Mouse (Mus musculus): Measurements from ENCODE around the gene Dbndd2.

The Dbndd2 gene

DNA sequence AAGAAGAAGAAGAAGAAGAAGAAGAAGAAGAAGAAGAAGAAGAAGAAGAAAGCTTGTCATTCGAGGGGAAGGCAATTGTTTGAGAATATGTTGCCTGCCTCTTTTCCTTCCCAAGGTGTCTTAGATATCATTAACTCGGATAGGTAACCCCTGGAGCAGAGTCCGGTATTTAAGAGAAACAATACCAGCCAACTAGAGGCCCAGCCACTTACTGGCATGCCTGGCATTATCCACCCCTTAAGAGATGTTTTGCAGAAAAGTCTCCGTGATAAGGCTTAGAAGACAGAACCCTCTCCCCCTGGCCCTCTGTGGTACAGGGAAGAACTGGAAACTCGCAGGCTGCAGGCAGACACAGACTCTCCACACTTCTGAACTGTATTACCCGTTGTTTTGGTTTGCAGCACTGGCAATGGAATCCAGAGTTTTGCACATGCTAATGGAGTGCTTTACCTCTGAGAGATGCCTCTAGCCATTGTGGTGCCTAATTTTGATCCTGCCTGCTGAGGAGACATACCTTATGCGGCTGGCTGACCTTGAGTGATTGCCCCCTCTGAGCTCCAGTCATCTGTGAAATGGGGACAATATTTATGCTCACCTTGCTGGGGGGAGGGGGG is 31.9 kb upstream of the Dbndd2 start:
- DNase-seq (ENCODE audit: low read depth, low spot score): no peak

DNA sequence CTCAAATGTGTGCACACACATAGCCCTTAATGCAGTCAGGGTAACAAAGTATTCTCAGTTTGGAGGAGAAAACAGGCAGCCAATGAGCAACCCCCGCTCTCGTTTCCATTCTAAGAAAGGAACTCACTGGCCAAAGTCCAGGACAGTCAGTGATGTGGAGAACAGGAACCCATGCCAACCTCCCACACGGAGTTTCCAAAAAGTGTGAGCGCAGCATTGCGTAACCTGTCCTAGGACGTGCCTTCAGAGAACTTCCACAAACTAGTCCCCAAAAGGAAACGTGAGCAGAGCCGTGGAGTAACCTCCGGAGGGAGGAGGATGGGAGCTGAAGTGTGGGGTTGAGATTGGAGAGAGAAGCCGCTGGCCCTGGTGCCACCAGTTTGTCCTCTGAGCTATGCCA is 31.1 kb upstream of the Dbndd2 start:
- peak; percentile 96 for DNase-seq (ENCODE audit: low read depth, low spot score)

DNA sequence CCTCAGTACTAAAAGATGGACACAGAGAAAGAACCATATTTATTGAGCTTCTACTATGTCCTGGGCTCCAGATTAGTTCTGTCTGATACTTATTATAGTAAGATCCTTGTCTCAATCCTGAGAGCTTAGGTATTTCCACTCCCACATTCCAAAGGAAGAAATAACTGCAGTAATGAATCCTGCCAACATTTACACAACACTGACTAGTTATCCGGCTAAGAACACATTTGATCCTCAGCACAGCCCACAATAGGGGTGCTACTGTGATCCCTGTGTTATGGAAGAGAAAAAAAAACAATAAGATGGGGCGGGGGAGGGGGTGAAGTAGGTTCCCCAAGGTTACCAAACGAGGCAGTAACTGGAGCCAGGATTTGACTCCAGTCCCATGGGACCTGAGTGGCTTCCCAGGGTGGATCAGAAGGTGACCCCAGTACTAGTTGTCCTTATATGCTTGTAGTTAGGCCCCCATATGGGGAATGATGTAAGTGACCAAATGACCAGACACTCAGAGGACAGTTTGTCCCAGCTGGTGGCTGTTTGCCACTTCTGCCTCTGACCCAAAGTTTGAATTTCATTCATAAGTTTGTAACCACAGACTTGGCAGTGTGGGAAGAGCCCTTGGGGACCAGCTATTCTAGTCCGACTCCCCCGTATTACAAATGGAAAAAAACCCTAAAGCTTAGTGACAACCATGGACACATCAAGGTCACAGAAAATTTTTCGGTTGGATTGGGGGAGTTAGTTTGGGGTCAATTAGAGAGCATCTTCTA is 30.3 kb upstream of the Dbndd2 start:
- DNase-seq (ENCODE audit: low read depth, low spot score): peak; percentile 87

DNA sequence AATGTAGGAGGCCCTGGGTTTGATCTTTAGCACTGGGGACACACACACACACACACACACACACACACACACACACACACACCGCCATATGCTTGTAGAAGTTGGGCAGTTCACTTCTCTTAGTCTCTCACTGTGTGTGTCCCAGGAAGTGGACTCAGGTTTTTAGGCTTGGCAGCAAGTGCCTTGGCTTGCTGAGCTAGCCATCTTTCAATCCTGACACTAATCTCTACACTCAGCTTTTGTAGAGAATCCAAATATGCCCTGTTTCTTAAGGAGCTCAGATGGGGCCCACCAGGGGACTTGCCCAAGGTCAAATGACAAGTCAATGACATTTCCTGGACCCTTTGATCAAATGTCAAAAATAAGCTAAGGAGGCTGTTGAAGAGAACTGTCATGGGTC is 29.5 kb upstream of the Dbndd2 start:
- DNase-seq (ENCODE audit: low read depth, low spot score): peak; percentile 66

DNA sequence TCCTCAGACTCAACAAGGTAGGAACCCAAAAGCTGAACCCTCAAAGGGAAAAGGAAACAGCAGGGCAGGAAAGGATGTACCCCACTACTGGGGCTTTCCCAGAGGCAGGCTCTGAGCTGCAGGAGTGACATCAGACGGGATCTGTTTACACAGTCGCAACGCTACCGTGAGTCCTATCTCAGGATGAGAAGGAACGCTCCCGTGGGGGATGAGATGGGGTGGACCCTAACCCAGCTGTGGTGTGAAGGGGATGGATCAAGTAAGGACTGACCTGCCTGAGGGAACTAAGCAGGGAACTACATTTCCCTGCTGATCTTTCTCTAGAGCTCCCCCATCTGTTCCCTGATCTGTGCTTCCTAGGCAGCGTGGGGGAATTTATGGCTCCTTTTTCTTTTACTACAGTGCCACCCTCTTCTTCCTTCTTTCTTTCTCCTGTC is 29.0 kb upstream of the Dbndd2 start, which contains the start of gene Sys1:
Gene Sys1, plus strand, starts transcription at position 101 of the 437 bp plus-strand sequence.
- DNase-seq (ENCODE audit: low read depth, low spot score): peak; percentile 69

DNA sequence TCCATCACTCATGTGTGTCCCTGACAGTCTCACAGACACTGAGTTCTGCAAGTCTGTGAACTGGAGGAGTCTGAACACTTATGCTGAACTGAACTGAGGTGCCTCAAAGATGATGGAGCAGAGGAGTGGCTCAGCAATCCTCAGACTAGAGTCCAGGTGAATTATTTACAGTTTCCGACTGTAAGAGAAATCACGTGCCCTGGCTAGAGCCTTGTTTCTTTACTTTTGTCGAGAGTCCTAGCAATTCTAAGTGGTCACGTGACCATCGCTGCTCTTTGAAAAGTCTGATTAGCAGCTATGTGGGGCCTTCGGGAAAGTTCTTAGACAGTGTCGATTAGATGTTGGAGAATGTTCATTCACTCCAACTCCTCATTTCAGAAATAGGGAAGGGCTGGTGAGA is 28.0 kb upstream of the Dbndd2 start:
- DNase-seq (ENCODE audit: low read depth, low spot score): no peak

DNA sequence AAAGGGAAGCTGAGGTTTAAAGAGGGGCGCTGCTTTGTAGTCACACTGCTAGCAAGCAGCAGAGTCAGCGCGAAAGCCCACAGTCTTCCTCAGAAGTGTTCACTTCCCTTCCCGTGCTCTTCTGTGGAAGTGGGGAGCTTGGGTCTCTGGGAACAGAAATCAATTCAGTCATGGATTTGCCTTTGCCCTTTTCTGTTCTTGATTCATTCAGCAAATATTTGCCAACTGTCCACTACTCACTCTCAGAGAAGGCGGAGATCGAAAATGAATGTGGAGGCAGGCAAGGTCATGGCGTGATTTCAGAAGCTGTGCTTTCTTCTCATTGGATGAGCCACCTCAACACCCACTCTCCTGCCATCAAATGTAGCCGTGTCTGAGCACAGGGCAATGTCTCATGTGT is 27.4 kb upstream of the Dbndd2 start:
- peak; percentile 69 for DNase-seq (ENCODE audit: low read depth, low spot score)

DNA sequence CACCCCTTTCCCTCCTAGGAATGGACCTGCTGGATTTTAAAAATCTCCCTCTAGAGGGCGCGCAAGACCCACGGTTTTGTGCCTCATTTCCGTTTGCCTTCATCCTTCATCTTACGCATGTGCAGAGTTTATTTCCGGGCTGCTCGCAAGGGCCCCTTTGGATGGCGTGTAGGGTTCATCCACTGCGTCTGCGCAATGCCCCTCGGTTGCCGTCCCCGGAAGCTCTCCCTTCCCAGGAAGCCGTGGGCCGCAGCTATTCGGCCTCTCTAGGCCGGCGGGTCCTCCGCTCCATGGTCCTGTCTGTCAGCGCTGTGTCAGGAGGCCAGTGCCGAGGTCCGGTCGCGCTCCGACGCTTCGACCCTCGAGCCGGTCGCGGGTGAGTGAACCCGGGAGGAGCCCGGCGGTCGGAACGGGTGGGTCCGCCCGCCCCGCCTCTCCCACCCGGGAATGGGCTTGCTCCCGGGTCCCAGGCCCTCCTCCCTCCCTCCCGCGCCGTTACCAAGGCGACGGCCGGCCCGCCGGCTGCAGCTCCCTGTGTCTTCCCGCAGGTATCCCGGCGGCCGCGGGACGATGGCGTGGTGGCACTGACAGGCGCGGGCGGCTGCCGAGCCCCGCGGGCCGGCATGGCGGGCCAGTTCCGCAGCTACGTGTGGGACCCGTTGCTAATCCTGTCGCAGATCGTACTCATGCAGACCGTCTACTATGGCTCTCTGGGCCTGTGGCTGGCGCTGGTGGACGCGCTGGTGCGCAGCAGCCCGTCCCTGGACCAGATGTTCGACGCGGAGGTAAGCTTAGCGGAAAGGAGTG is 25.0 kb upstream of the Dbndd2 start, which contains the start of gene Gm20458:
Gene Gm20458, plus strand, starts transcription at position 223 of the 807 bp plus-strand sequence.
- peak; percentile 100 for DNase-seq (ENCODE audit: low read depth, low spot score)

DNA sequence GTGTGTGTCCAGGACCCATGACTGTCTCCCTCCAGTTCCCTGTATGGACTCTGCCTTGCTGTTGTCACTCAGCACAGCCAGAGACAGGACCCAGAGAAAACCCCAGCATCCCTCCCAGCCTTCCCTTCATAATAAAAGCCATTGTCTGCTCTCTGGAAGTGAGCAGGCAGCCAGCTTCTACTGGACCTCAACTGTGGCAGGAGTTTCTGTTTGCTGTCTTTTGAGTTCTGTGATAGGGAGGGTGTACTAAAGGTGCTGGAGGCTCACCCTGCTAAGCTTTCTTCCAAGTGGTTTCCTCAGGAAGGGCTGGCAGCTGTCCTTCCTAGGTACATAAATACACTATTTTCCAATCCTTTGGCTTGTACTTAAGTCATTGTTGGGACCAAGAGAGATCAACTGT is 20.7 kb upstream of the Dbndd2 start:
- DNase-seq (ENCODE audit: low read depth, low spot score): no peak

DNA sequence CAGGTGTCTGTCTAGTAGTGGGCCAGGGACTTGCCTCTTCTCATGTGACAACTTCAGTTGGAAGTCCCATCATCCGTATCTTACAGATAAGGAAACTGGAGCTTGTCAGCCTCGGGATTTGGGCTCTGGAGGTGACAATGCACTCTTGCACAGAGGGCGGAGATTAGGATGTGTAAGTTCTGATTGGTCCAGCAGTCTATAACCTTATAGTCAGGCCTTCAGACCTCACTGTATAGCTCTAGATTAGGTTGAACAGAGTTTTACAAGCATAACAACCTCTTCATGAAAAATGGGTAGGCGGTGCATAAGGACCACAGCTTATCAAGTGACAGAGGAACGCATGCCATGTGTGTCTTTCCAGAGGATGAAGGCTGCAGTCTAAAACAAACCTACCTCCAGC is 19.1 kb upstream of the Dbndd2 start:
- no peak for DNase-seq (ENCODE audit: low read depth, low spot score)

DNA sequence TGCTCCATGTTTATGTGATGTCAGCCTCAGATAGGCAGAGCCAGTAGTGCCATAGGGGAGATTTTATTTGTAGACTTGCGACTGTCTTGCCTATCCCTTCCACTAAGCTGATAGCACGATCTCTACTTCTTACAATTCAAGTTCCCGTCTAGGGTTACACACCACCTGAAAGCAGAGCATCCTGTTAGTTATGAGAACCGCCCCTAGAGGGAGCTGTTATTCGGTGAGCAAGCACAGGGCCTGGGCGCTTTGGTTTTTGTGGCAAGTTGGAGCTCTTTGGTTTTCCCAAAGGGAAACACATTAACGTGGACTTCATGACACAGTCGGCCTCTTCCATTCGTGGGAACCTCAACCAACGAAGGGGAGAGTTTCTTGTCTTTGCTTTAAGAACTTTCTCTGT is 15.7 kb upstream of the Dbndd2 start:
- DNase-seq (ENCODE audit: low read depth, low spot score): peak; percentile 71

DNA sequence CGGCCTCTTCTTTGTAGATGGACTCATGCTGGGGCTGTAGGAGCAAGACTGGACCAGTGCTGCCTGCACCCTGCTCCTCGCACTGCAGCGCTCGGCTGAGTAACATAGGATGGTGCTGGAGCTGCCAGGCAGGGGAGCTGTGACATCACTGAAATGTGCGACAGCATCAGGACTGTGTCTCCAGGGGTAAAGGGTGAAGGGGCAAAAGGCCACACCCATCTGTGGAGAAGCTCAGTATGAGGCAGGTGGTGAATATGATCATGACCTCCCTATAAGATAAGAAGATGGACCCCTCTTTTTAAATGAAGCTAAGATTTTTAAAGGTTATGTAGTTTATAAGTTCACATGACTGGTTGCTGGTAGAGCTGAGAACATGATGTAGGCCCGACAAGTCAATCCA is 12.3 kb upstream of the Dbndd2 start, which contains the start of gene Trp53tg5:
Gene Trp53tg5, minus strand, starts transcription at position 101 of the 400 bp plus-strand sequence.
- no peak for DNase-seq (ENCODE audit: low read depth, low spot score)

DNA sequence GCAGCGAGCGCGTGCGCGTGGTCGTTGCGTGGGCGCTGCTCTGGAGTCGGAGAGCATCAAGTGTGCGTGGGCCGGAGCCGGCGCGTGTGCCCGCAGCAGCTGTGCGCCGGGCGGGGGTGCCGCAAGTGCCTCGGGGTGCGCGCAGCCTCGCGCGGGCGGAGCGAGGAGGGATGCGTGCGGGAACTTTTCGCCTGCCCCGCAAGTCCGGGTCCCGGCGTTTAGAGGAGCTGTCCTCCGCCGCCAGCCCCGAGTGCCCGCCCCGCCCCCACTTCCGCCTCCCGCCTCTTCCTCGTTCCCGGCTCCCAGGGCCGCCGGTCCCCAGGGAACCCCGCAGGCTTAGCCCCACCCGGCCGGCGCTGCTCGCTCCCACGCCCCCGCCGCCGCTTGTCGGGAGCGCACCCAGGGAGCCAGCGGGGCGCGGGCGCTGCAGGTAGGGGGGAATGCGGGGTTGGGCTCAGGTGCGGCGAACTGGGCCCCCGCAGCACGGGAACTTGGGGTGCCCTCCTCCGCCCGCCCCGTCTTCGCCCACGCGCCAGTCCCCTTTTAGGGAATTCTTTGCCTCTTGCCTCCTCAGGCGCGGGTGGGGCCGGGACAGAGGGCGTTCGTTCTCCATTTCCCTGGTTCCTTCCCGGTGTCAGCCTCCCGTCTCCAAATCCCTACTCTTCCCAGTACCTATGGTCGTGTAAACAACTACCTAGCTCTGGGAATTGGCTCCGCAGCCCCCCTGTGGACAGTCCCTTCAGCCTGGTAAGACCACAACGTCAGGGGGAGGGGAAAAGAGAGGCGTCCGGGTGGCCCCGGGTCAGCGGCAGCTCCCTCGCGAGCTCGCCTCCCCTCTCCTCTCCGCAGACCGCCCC is 580 bp downstream of the Dbndd2 start:
- DNase-seq (ENCODE audit: low read depth, low spot score): no peak

DNA sequence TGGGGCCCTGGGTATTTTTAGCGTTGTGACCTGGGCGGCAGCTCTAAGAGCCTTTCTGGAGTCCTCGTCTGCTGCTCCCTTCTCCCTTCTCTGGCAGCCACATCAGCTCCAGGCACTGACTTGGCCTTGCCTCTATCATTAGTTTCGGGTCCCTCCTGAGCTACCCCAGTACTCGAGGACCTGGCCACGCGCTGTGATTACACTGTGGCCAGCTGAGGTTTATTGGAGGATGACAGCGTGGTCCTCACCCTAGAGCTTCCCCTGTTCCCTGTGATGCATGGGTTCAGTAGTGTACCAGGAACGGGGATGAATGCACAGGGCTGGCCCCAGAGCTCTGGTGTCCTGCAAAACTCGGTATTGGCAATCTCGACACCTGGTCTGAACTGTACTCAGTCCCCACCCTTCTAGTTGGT is 1.2 kb downstream of the Dbndd2 start:
- no peak for DNase-seq (ENCODE audit: low read depth, low spot score)

DNA sequence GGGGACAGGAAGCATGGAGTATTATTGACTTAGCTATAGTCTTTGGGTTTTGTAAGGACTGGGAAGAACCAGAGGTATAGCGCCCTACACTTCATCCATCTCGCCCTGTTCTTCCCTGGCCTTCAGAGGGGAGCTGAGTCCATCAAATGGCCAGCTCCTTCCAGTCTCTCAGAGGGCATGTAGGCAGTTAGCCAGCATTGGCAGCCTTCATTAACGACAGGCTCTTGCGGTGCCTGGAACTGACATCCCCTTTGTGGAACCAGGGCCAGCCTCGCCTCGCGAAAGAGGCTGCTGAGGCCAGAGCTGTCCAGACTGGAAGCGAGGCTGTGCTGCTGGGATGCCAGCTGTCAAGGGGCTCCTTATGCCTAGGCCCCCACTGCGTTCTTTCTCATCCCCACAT is 1.9 kb downstream of the Dbndd2 start:
- DNase-seq (ENCODE audit: low read depth, low spot score): no peak

DNA sequence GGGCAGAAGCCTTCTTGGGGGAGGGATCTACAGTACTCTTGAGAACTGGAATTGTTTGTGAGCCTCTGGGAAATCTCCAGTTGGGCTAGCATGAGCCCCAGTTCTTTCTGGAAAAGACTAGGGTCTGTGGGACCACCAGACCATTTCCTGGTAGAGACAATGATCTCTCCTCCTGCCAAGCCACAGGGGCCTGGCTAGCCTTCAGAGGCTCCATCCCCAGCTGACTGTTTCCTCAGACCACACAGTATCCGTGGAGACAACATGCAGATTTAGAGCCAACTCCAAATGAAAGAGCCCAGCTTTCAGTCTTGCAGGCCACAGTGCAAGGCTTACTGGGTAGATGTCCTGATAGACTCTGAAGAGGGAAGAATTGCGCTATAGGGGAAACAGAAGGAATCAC is 8.2 kb downstream of the Dbndd2 start:
- DNase-seq (ENCODE audit: low read depth, low spot score): no peak

DNA sequence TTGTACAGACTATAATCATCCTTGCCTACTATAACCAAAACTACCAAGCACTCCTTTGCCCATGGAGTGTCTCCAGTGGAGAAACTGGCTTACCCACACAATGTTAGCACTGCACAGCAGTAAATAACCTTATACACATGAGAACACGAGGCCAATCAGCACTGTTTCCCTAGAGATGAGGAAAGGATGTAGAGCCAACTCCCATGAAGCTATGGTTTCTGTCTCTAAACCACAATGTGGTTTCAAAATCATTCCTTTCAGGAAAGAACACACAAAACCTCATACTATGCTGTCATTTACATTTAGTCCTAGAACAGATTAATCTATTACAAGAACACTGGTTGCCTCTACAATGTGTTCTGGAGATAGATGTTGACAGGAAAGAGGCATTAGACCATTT is 10.4 kb downstream of the Dbndd2 start:
- DNase-seq (ENCODE audit: low read depth, low spot score): peak; percentile 78

DNA sequence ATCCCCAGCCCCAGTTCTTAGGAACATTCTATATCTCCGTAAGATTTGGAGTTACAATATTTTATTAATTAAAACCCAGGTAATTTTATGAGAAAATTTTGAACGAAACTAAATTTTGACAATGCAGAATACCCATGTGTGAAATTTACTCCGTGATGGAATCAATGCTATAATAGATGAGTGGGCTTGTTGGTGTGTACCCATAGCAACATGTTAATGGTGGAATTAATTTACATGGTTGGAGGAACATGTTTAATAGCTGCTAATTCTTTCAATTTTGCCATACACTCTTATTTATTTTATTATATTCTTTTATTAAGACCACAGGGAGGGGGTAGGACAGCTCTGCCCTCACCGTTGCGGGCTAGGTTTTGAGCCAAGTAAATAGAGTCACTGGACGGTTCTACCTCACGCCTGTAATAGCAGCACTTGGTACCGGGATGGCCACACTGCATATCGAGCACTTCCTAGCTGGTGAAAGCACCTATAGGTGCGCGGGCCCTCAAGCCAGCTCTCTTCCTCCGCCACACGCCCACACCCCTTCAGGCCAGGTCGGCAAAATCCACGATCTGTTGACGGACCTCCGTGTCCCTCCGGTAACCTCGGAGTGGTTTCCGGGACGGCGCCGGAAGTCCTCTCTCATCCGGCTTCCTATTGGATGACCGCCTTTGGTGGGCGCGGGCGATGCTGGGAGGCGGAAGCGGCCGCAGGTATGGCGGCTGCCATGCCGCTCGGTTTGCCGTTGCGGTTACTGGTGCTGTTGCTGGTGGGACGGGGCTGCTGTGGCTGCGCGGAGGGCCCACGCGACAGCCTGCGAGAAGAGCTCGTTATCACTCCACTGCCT is 11.2 kb downstream of the Dbndd2 start, which contains the start of gene Pigt:
Gene Pigt, plus strand, starts transcription at position 674 of the 844 bp plus-strand sequence.
- peak; percentile 88 for DNase-seq (ENCODE audit: low read depth, low spot score)

DNA sequence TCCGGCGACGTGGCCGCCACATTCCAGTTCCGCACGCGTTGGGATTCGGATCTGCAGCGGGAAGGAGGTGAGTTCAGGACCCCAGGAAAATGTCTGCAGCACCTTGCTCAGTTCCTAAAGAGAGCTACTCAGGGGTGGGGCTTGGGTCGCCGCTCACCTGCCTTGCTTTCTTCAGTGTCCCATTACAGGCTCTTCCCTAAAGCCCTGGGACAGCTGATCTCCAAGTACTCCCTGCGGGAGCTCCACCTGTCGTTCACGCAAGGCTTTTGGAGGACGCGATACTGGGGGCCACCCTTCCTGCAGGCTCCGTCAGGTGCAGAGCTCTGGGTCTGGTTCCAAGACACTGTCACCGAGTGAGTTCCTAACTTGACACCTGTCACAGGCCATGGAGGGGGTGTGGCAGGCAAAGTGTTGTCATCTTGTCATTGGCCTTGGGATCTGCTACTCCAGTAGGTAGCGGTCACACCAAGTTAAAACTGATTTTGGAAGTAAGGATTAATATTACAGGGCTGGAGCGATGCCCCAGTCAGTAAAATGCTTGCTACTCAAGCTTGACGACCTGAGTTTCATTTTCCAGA is 11.9 kb downstream of the Dbndd2 start:
- DNase-seq (ENCODE audit: low read depth, low spot score): no peak

DNA sequence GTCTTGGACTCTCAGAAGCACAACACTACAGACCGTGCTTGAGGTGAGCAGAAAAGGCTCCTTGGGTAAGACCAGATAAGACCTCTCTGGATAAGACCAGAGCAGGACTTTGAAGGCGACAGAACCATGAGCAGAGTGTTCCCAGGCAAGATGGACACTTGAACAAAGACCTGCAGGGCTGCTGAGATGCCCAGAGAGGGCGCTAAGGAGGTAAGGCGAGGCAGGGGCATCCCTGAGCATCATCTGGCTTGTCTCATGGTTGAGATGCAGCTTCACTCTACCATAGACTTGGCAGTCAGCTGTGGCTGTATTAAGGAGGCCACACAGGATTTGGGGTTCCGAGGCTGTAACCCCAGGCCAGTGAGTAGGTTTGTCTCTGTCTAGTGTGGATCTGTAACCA is 13.4 kb downstream of the Dbndd2 start:
- DNase-seq (ENCODE audit: low read depth, low spot score): no peak

Measured in 3T3-L1 (cell line).